ENCODE assay signal across 21 mouse cellular contexts in genomic region chr17:28683601-28684000, GRCm38 (mm10). TPM values are rescaled to one million over a fixed set of nuclear protein-coding genes. Genes with fewer than 3 reads are reported as not detected.
DNase-seq lines count a peak whose midpoint lies in the region; ATAC-seq and TF ChIP-seq lines count a peak whose summit lies in the region.
"Had no signal": no experiment of that assay in that cellular context is flagged by ENCODE, and none has a peak within 500 bp of the region (broad histone marks: within the 10 kb centered on the region; RNA-seq: fewer than 3 reads in every experiment).

No protein-coding gene starts in this region.

- no peaks in the 10 kb centered on the region; the same call in 1 of the 2 replicates for H3K27me3 ChIP-seq in kidney, embryonic 14.5 days (ENCODE audit: control insufficient read depth, insufficient read depth, low read length)
- no peaks in the 10 kb centered on the region for H3K27me3 ChIP-seq in kidney, postnatal 0 days (ENCODE audit: insufficient read depth, low read length)
- H3K27me3 ChIP-seq in liver, postnatal 0 days (ENCODE audit: insufficient read depth, low read length): no peaks in the 10 kb centered on the region
- H3K27me3 ChIP-seq in forebrain, embryonic 10.5 days (ENCODE audit: poor library complexity, severe bottlenecking): peaks cover 10% of the 10 kb centered on the region
- H3K27me3 ChIP-seq: embryonic facial prominence, embryonic 15.5 days; forebrain, embryonic 15.5 days had no signal

- H3K4me1 ChIP-seq in kidney, embryonic 14.5 days (ENCODE audit: control insufficient read depth, insufficient read depth, low read length): no peaks in the 10 kb centered on the region
- H3K4me1 ChIP-seq in kidney, postnatal 0 days (replicated peaks; ENCODE audit: insufficient read depth, low read length): no peaks in the 10 kb centered on the region
- H3K4me1 ChIP-seq in liver, postnatal 0 days (ENCODE audit: insufficient read depth): peaks cover 13% of the 10 kb centered on the region; the same call in 1 of the 2 replicates
- peaks cover 12% of the 10 kb centered on the region for H3K4me1 ChIP-seq in forebrain, embryonic 10.5 days
- H3K4me1 ChIP-seq: embryonic facial prominence, embryonic 15.5 days; forebrain, embryonic 15.5 days; hindbrain, embryonic 13.5 days; limb, embryonic 15.5 days had no signal

- H3K4me2 ChIP-seq in kidney, embryonic 14.5 days (replicated peaks; ENCODE audit: low read depth, low read length): no peak overlapping the region
- no peak overlapping the region for H3K4me2 ChIP-seq in kidney, postnatal 0 days (ENCODE audit: low read length)
- no peak overlapping the region for H3K4me2 ChIP-seq in liver, postnatal 0 days (ENCODE audit: low read depth, low read length)
- H3K4me2 ChIP-seq: embryonic facial prominence, embryonic 15.5 days; forebrain, embryonic 15.5 days; hindbrain, embryonic 13.5 days; limb, embryonic 15.5 days; midbrain, embryonic 12.5 days had no signal

- 47% methylated on average over 1 of the region's 1 CpGs for whole genome bisulfite sequencing in kidney, embryonic 14.5 days
- WGBS in kidney, postnatal 0 days: 40% methylated on average over 1 of the region's 1 CpGs
- WGBS in liver, postnatal 0 days (ENCODE audit: insufficient replicate concordance): 22% methylated on average over 1 of the region's 1 CpGs
- 50% methylated on average over 1 of the region's 1 CpGs for WGBS in forebrain, embryonic 10.5 days

- TF ChIP-seq CTCF in kidney, postnatal 0 days (IDR thresholded peaks at IDR 0.05; ENCODE audit: low read depth): no peak
- no peak for TF ChIP-seq CTCF in liver, postnatal 0 days (IDR thresholded peaks at IDR 0.05; ENCODE audit: low read depth)

- no peak overlapping the region for H3K9ac ChIP-seq in kidney, embryonic 14.5 days (ENCODE audit: low read depth, low read length)
- H3K9ac ChIP-seq in kidney, postnatal 0 days (ENCODE audit: low read depth, low read length): no peak overlapping the region
- H3K9ac ChIP-seq in liver, postnatal 0 days (replicated peaks): no peak overlapping the region
- H3K9ac ChIP-seq: embryonic facial prominence, embryonic 15.5 days; forebrain, embryonic 15.5 days; hindbrain, embryonic 13.5 days; limb, embryonic 15.5 days; midbrain, embryonic 12.5 days had no signal

- H3K9me3 ChIP-seq in kidney, embryonic 14.5 days (ENCODE audit: control insufficient read depth, low read length): no peaks in the 10 kb centered on the region
- H3K9me3 ChIP-seq in kidney, postnatal 0 days (replicated peaks; ENCODE audit: low read length): no peaks in the 10 kb centered on the region
- H3K9me3 ChIP-seq in liver, postnatal 0 days (ENCODE audit: low read length): no peaks in the 10 kb centered on the region
- no peaks in the 10 kb centered on the region; the same call in 1 of the 2 replicates for H3K9me3 ChIP-seq in forebrain, embryonic 10.5 days
- H3K9me3 ChIP-seq: embryonic facial prominence, embryonic 15.5 days; forebrain, embryonic 15.5 days; hindbrain, embryonic 13.5 days; limb, embryonic 15.5 days; midbrain, embryonic 12.5 days had no signal

- no peaks in the 10 kb centered on the region for H3K36me3 ChIP-seq in kidney, embryonic 14.5 days (ENCODE audit: control insufficient read depth, insufficient read depth, low read length)
- no peaks in the 10 kb centered on the region for H3K36me3 ChIP-seq in kidney, postnatal 0 days (ENCODE audit: insufficient read depth, low read length)
- no peaks in the 10 kb centered on the region for H3K36me3 ChIP-seq in liver, postnatal 0 days (replicated peaks; ENCODE audit: insufficient read depth, low read length)
- H3K36me3 ChIP-seq in forebrain, embryonic 10.5 days (replicated peaks): no peaks in the 10 kb centered on the region
- H3K36me3 ChIP-seq: embryonic facial prominence, embryonic 15.5 days; forebrain, embryonic 15.5 days; hindbrain, embryonic 13.5 days; limb, embryonic 15.5 days; midbrain, embryonic 12.5 days had no signal

- no peak overlapping the region for H3K27ac ChIP-seq in kidney, embryonic 14.5 days (ENCODE audit: low read depth, low read length)
- H3K27ac ChIP-seq in kidney, postnatal 0 days: peak overlapping the region; percentile 65; the same call in 1 of the 2 replicates
- H3K27ac ChIP-seq in liver, postnatal 0 days (ENCODE audit: low read depth): peak overlapping the region; percentile 90
- H3K27ac ChIP-seq in forebrain, embryonic 10.5 days: no peak overlapping the region
- H3K27ac ChIP-seq: embryonic facial prominence, embryonic 15.5 days; forebrain, embryonic 15.5 days; heart, adult 2 months; hindbrain, embryonic 13.5 days; limb, embryonic 15.5 days; midbrain, embryonic 12.5 days had no signal

- ATAC-seq in kidney, embryonic 14.5 days (ENCODE audit: low FRiP score, low TSS enrichment): no peak
- ATAC-seq in kidney, postnatal 0 days (replicated peaks; ENCODE audit: low FRiP score, low read depth): peak; percentile 49; the same call in 1 of the 2 replicates
- peak; percentile 56 for ATAC-seq in liver, postnatal 0 days
- ATAC-seq: activated CD4-positive, CD25-positive, alpha-beta regulatory T cell, adult 4 months; forebrain, embryonic 15.5 days had no signal

- no peak for TF ChIP-seq EP300 in liver, postnatal 0 days (IDR thresholded peaks at IDR 0.05; ENCODE audit: low read depth)

- H3K4me3 ChIP-seq in kidney, embryonic 14.5 days (ENCODE audit: low read length): no peak overlapping the region
- no peak overlapping the region for H3K4me3 ChIP-seq in kidney, postnatal 0 days (replicated peaks; ENCODE audit: low read depth, low read length)
- no peak overlapping the region for H3K4me3 ChIP-seq in liver, postnatal 0 days (ENCODE audit: low read depth, low read length)
- H3K4me3 ChIP-seq in forebrain, embryonic 10.5 days: no peak overlapping the region
- H3K4me3 ChIP-seq: embryonic facial prominence, embryonic 15.5 days; forebrain, embryonic 15.5 days; heart, adult 2 months; hindbrain, embryonic 13.5 days; limb, embryonic 15.5 days; midbrain, embryonic 12.5 days had no signal

- peak; percentile 85 for DNase-seq in kidney, adult 11 months
- DNase-seq in kidney, adult 18-20 months: peak; percentile 57
- no peak for DNase-seq in kidney, postnatal 0 days (ENCODE audit: low spot score)
- no peak for DNase-seq in liver, postnatal 0 days
- DNase-seq in forebrain, embryonic 10.5 days (ENCODE audit: extremely low spot score, low spot score): no peak
- DNase-seq in ovary, postnatal 36 days (ENCODE audit: low spot score): no peak
- no peak for DNase-seq in cerebellum, adult 18-20 months
- DNase-seq: adrenal gland, adult 8-10 months; cerebellum, adult 8-10 months; gastrocnemius, postnatal 25 days; heart, adult 2 months; left cerebral cortex, postnatal 4 days; right cerebral cortex, postnatal 14 days; spleen, adult 18-20 months had no signal

RNA-seq across cellular contexts. Expression of gene Slc26a8, which starts 6.4 kb away (rescaled TPM):
- 0.69 and 1.3 TPM in 2 replicates for polyA plus RNA-seq in kidney, embryonic 14.5 days (2014; fragmentation: Nextera tagmentation; extraction: Ambion mirVana)
- 0.56 and 0.76 TPM in 2 replicates for polyA plus RNA-seq in kidney, postnatal 0 days (2015; fragmentation: Nextera tagmentation; extraction: Ambion mirVana)
- polyA plus RNA-seq in liver, postnatal 0 days (2015; fragmentation: Nextera tagmentation; extraction: Ambion mirVana): 0.32 and 0.51 TPM in 2 replicates
- polyA plus RNA-seq in forebrain, embryonic 10.5 days (2016; fragmentation: Nextera tagmentation; extraction: Ambion mirVana): 0.50 and 0.58 TPM in 2 replicates
- polyA plus RNA-seq: activated CD4-positive, CD25-positive, alpha-beta regulatory T cell, adult 4 months had no signal

RNA-seq across cellular contexts. Expression of gene Mapk14, which starts 7.5 kb away (rescaled TPM):
- polyA plus RNA-seq in kidney, embryonic 14.5 days (2014; fragmentation: Nextera tagmentation; extraction: Ambion mirVana): 36.4 and 61.6 TPM in 2 replicates
- polyA plus RNA-seq in kidney, postnatal 0 days (2015; fragmentation: Nextera tagmentation; extraction: Ambion mirVana): 33.8 and 34.0 TPM in 2 replicates
- polyA plus RNA-seq in liver, postnatal 0 days (2015; fragmentation: Nextera tagmentation; extraction: Ambion mirVana): 23.6 and 24.5 TPM in 2 replicates
- polyA plus RNA-seq in forebrain, embryonic 10.5 days (2016; fragmentation: Nextera tagmentation; extraction: Ambion mirVana): 41.2 and 42.2 TPM in 2 replicates

RNA-seq across cellular contexts. Expression of gene AC170998.1, which starts 42.3 kb away (rescaled TPM):
- polyA plus RNA-seq in kidney, embryonic 14.5 days (2014; fragmentation: Nextera tagmentation; extraction: Ambion mirVana): 2.7 and 3.3 TPM in 2 replicates
- polyA plus RNA-seq in kidney, postnatal 0 days (2015; fragmentation: Nextera tagmentation; extraction: Ambion mirVana): 0.66 and 0.71 TPM in 2 replicates
- 0.80 and 1.1 TPM in 2 replicates for polyA plus RNA-seq in liver, postnatal 0 days (2015; fragmentation: Nextera tagmentation; extraction: Ambion mirVana)
- polyA plus RNA-seq in forebrain, embryonic 10.5 days (2016; fragmentation: Nextera tagmentation; extraction: Ambion mirVana): 2.6 and 4.3 TPM in 2 replicates

Comparison
In these comparisons a context has a peak if more than half of its experiments do, and no peak if none do; other contexts are left out.
1. DNase-seq: peak in kidney, adult 11 months (single experiment) and kidney, adult 18-20 months (single experiment); none in kidney, postnatal 0 days (single experiment), liver, postnatal 0 days (single experiment), forebrain, embryonic 10.5 days (single experiment), ovary, postnatal 36 days (single experiment) and cerebellum, adult 18-20 months (0 of 2).
2. H3K27ac ChIP-seq: peak in kidney, postnatal 0 days (single experiment) and liver, postnatal 0 days (single experiment); none in kidney, embryonic 14.5 days (single experiment) and forebrain, embryonic 10.5 days (single experiment).